Mouse (Mus musculus) cerebellum, adult (tissue): ENCODE measurements at regions not wholly inside any gene's neighbourhood (a gene's known extent, or its start where the extent isn't known, plus 50 kb on each side); places are given as distances from the start of the nearest gene placed in this dataset.

Source experiments
- ATAC-seq: cut with Nextera tagmentation; 2 replicates; pipeline ENCODE4 v1.9.2; 2017; ENCODE audit warnings: mild to moderate bottlenecking, moderate library complexity, mixed read lengths; ENCODE audit not compliant: insufficient number of reproducible peaks, low FRiP score, low TSS enrichment

DNA sequence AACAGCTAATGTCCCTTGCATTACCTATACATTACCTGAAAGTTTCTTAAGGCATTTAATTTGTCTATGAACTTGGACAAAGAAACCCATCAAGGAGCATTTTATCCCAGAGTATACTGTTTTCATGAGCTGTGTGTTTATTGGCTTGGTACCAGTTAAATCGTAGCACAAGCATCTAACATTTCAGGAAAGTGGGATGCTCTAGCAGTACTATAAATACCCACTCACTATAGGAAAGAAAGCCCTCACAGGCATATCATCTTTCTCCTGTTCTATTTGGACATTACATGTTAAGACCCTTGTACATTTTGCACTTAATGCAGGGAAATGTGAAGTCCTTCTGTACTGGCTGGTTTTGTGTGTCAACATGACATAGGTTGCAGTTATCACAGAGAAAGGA, 163.9 kb downstream of the Ptprc start:
- ATAC-seq = no peak

DNA sequence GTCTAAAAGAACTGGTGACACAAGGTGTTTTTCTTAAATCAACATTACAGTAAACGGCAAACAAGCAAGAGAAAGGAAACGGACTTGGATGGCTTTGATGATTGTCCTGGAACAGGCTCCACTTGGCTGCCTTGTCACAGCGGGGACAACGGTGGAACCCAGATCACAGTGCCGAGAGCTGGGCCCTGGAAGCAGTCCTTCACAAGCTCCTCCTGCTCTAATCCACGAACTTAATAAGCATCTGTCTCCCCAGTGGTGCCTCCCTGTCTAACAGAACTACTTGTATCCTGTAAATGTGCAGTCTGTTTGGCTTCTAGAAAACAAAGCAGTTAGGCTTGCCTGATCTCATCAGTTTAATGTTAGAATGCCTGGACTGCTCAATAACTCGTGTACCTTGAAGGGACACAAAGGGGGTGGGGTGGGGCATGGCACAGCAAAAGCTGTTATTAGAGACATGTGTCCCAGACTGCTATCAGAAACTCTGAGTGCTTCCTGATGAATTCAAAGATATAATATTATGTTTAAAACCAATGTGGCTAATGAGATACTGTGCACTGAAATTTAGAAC, 164.5 kb downstream of the Ptprc start:
- ATAC-seq = peak; percentile 76

DNA sequence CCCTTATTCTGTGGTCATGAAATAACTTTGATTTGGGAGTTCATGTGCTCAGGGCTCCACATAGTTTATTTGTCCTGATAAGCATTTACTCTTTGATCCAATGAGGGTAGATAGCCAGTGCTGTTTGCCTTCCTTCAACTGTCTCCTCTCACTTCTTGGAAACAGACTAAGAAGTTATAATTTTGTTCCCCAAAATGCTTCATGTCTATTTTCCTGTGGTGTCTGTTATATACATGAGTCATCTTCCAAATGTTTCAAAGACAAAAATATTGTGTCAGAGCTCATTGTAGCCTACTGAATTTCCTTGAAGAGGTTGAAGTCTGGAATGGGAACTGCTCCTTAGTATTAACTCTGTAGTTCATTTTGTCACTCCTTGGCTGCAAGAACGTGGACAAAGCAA, 168.7 kb downstream of the Ptprc start:
- ATAC-seq = no peak

DNA sequence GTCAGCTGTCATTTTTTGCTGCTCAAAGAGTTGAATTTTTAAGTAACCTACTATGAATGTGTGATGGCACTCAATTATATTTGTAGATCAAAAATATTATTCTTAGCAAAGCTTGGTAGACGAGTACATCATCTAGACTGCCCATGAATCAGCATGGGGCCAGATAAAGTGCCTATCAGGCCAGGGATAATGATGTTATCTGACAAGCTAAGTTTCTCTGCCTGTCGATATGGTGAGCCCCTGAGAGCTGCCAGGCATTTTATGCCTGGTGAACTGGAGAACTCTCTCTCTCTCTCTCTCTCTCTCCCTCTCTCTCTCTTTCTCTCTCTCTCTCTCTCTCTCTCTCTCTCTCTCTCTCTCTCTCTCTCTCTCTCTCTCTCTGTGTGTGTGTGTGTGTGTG, 171.2 kb downstream of the Ptprc start:
- ATAC-seq = no peak

DNA sequence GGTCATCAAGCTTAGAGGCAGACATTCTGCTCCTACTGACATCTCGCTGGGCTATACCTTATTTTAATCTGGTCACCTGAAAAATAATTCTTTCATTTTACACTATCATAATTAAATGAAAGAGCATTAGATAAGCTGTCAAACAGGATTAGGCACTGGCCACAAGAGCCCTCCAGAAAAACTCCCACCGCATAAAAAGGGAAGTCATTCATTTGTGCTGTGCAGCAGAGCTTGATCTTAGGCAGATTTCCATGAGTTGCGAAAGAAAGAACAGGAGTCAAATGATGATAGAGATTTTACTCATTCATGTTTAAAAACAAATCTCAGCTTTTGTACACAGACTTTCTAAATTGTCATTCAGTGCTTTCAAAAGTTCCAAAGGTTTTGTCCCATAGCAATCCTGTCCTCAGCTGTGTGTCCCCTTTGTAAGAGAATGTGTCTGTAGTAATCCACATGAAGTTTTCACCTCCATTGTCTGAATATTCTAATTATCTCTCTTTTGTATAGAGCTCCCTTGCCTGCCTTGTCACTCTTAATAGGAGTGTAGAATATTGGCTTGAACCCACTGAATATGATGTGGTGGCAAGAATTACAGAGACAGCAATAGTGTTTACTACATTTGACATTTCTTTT, 176.1 kb downstream of the Ptprc start:
- no peak for ATAC-seq

DNA sequence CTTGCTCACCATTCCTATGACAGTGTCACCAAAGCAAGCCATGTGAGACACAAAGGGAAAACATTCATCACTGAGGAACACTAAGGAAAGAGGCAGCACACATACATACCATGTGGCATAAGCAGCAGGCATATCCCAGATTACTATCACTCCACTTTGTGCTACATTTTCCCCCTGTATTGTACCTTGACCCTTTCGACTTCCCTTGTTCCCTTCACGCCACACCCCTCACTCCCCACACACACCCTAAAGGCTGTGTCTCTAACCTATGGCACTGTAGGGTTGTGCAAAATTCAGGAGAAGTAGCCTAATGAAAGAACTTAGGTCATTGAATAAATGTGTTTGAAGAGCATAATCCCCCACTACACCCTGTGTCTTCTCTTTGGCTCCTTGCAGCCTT, 179.5 kb downstream of the Ptprc start:
- no peak for ATAC-seq

DNA sequence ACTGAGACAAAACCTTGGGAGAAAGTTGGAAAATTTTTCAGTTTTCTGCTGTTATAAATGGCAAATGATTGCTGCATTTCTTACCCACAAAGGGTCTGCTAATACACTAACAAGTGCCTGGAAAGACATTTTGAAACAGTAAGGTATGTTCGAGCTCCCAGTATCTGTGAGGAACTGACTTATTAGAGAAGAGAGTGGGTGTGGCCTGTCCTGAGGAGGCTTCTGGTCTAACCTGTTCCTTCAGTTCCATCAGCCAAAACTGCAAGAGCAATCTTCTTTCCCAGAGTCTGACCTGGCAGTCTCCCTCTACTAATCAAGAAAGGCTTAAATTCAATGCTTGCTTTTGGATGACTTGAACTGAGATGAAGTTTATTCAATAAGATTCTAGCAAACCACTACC, 183.6 kb downstream of the Ptprc start:
- ATAC-seq = no peak

DNA sequence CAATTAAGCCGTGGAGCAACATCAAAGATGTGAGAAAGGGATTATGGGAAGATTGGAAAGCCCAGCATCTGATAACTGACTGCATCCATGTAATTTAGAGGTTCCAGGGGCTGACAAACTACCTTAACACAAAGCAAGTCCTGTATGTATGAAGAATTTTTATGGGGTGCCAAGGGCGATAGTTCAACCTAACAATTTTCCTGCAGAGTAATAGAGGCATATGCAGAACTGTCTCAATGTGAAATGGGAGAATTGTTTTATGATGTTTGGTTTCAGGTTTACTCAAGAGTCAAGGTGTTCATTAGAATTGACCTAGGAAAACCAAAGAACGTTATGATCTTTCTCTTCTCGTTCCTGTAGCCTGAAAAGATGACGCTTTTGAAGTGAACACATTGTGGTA, 184.1 kb downstream of the Ptprc start:
- ATAC-seq = no peak

DNA sequence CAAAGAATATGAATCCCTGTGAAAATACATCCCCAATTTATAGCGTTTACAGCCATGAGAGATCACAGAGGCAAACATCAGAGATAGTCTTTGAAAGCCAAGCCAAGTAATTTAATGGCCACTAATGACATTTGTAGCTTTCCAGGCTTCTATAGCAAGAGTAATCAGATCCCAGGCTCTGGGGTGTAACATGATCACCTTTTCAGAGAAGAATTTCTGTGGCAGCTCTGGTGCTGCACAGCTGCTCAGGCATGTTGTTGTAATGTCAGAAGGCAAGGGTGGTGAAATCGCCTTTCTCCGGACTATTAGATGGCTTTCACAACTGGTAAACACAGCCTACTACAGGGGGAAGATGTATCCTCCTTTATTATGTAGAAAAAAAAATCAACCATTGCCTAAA, 202.1 kb downstream of the Ptprc start:
- no peak for ATAC-seq

DNA sequence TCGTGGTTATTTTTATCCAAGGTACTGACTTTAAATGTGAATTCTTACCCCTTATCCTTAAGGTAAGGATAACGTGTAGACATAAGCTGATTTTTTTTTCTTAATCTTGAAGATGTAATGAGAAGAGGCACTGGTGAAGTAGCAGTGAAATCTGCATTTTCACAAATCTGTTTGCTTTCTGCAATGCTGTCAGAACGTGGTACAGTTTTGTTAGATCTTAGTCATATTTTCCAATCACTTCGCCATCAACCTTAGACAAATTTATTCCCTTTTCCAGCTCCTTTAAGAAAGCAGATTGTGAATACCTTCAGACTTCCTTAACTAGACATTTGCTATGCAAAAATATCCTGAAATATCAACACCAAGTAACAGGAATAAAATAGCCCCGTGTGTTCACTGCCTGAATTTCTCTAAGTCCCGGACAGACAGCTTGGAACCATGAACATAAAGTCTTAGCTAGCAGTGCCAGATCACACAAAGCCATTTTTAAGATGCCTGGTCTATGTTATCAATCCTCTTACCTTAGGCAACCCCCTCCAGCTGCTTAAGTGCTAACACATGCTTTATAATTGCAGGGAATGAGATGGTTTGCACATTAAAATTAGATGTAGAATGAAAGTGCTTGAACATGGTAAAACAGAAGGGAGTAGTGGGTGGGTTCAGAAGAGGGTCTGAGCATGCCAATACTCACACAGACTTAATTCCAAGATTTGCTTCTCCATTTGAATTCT, 202.7 kb downstream of the Ptprc start:
- no peak for ATAC-seq

DNA sequence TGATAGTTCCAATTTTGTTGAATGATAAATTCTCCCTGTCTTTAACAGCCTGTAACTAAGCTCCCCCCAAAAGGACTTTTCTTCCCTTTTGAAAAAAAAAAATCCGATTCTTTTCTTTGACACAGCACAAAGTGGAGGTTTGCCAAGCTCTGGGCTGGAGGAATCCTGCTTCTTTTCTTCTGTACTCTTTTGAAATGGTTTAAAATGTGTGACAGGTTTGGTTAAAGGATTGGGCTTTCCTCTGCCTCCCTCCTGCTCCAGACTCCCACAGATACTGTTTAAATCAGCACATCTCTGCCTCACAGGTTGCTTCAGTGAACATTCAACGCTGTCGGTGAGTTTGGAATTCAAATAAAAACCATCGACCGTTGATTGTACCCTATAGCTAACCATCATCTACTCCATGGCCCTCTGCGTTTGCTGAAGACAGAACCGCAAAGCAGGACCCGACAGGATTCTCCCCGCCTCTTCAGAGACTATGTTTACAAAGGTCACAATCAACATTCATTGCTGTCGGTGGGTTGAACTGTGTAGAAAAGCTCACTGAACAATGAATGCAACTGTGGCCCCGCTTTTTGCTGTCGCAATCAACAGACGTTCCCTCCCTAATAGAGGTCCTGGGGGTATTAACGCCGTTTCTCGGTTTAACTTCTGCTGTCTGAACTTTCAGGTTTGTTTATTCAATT, 209.2 kb downstream of the Ptprc start:
- no peak for ATAC-seq

DNA sequence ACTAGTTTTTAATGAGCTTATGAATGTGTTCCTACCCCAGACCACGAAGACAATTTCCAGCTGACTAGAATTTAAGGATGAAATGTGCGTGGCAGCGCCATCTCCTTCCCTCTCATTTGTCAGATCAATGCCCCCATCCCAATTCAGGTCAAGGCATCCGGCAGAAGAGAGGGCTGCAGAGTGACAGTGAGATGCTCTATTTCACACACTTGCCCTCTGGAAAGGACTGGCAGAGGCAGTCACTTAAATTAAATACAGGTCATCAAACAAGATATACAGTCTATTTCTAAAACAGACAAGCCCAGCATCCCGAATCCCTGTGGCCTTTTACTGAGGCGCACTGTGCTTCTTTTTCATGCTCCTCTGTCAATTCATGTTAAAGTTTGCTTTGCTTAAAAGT, 211.9 kb downstream of the Ptprc start:
- peak; percentile 61 for ATAC-seq

DNA sequence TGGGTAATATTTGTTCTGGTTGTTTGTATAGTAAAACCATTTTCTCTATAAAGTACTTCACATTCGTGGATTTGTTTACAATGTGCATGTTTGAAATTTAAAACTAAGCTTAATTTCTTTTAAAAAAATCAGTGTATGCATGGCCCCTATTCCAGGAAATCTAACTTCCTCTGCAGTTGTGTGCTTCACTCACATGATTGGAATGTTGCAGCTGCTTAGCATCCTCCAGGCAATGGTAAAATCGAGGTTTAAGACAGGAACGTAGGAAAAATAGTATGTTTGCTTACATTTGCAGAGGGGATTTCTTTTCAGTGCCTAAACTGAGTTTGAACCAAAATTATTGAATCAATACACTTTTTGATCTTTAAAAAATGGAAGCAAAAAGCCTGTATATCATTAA, 217.5 kb downstream of the Ptprc start:
- no peak for ATAC-seq

DNA sequence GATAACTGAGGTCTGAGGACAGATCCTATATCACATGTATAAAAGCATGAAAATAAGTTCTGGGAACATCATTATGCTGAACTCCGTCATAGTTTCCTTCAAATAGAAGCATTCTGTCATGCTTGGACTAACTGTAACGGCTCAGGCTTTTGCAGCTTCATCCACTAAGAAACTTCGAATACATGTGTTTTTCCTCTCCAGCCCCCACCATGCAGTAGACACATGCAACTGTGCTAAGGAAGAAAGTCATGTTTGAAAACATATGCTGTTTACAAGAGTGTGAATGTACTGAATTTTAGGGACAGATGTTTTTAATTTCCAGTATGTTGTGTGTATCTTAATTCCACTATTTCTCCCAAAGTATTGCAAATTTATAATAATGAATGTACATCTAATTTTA, 219.5 kb downstream of the Ptprc start:
- no peak for ATAC-seq

DNA sequence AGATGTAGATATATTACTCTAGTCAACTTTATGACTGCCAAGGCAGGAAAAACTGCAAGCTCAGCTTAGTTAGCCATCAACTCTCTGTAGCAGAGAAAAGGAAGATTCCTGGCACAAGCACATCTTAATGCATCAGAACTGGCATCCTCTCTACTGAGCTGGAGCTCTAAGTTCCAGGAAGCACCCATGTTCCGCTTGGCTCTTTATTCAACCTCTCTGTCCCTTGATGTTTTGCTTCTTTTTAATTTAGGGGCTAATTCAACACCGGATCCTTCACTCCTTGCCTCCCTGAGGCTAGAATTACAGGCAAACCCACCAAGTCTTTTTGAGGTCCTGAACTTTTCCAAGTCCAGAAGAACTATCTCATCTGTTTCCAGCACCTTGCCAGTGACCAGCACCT, 220.4 kb downstream of the Ptprc start:
- no peak for ATAC-seq

DNA sequence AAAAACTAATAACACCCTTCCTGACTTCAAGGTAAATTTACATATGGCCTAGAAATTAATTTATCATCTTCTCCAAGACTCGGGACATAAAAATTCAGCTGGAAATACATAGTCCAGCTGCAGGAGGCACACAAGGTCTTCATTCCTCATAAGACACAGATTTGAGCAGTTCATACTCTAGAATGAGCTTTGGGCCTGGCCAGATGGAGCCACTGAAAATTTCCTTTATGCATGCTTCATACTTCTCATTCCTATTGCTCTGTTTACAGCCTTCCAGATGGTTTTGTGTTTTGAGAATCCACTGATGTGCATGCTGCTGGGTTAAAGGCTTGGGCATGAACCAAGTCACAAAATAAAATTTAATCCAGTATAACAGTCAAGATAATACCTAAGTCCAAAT, 222.1 kb downstream of the Ptprc start:
- ATAC-seq = no peak

DNA sequence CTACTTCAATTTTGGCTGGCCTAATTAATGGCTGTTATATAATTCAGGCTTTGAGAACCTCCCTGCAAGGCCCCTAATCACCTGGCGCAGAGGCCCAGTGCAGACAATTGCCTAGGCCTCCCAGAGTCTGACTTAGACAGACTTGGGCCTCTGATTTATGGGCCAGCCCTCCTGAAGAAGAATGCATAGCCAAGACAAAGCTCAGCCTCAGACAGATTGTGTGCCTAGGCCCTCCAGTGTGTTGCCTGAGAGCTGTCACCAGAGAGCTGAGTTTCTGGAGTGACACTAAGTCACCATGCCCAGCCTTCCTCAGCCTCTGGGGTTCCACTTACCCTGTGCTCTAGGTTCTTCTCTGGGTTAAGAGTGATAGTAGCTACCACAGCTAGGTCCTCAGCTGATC, 222.7 kb downstream of the Ptprc start:
- peak; percentile 67 for ATAC-seq

DNA sequence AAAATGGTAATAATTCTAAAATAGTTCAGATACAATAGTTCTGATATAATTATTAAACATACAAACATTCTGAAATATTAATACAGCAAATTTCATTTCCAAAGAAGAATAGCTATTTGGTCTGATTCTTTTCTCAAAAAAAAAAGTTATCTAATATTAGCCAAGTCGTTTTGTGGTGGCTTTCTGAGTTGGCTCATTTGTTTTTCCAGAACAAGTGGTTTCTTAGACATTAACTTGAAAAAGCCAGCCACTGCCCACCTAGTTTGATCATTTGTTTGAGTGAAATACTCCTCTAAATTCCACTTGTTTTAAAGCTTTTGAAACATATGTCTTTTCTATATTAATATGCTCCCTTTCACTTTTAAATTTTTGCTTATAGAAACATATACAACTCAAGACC, 227.6 kb downstream of the Ptprc start:
- ATAC-seq = no peak

DNA sequence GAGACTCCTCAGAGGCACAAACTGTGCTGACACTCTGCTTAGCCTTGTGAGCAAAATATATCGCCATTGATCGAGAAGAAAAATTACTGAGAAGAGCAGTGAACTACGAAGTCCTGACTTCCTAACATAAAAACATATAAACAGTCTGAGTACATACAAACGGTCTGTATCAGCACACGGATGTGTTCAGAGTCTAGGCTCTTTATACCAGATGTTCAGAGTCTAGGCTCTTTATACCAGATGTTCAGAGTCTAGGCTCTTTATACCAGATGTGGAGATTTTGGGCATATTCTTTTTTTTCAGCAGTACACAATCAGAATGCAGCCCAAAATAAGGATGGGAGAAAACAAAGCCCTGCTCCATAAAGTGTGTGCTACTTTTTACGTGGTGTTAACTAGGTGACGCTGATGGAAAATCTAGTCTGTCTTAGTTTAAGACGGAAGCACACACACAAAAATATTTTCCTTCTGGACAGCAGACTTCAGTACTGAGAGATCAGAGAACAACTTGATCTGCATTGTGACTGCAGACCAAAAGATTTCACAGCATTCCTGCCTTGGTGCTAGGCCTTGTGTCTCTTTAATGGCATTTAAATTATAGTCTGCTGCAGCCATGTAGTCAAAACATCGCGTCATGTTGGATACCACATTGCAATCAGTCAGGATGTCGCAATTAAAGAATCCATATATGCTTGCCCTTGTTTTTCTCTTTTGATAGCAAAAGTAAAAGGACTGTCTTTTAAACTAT, 233.6 kb downstream of the Ptprc start:
- no peak for ATAC-seq

DNA sequence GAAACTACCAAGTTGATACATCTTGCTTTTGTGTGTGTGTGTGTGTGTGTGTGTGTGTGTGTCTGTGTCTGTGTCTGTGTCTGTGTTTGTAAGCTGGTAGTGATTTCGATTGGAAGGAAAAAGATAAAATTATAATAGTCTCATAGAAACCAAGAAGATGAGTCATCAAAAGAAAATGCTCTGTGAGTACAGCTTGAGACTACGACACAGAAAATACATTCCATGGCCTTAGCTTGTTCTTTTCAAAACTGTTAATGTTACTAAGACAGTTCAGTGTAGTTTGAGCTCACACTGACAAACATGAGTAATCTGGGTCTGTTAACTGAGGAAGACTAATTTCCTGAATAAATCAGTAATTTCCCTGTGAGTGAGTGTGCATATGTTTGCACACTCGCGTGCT, 239.8 kb downstream of the Ptprc start:
- ATAC-seq = no peak

DNA sequence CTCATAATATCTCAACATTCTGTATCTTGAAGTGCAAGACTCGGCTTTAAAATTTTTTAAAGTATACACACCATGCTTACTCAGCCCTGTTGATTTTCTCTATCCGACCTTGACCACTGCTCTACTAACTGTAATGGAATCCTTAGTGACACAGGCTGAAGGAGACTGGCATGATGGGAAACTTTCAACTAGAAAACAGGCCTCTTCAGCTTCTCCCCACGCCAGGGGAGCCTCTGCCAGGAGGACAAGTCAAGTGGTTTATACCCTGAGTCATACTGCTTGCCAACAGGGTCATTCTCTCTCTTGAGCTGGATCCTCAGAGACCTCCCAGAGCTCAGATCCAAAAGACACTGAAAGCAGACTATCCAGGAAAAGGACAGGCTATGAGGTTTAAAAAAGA, 245.7 kb downstream of the Ptprc start:
- ATAC-seq = no peak
